Mouse (Mus musculus) liver, adult 2 months (tissue): Measurements from ENCODE around the gene Cx3cl1. TPM values are rescaled to one million over a fixed set of nuclear protein-coding genes. Genes with fewer than 3 reads are reported as not detected.

Source experiments
- DNase-seq: peaks from one replicate; pipeline ENCODE4 v3.0.0-alpha.2; 2011; ENCODE audit warnings: low read depth, low spot score; ENCODE audit errors: extremely low read depth
- H3K27ac ChIP-seq: fragments of 200-500 bp; replicated peaks from 2 replicates; pipeline ENCODE4 v1.5.1; 2012; ENCODE audit warnings: low read depth, mild to moderate bottlenecking, control low read depth, inconsistent platforms, low read length; ENCODE audit not compliant: insufficient read depth
- H3K27me3 ChIP-seq: fragments of 200-500 bp; 2 replicates; pipeline ENCODE4 v1.6.1; 2012; ENCODE audit warnings: mild to moderate bottlenecking, moderate library complexity, low read length, inconsistent platforms; ENCODE audit not compliant: control insufficient read depth, insufficient read depth
- H3K36me3 ChIP-seq: fragments of 200-500 bp; 2 replicates; pipeline ENCODE4 v1.6.1; 2012; ENCODE audit warnings: low read length, inconsistent platforms; ENCODE audit not compliant: control insufficient read depth, insufficient read depth
- H3K4me1 ChIP-seq: fragments of 200-500 bp; 2 replicates; pipeline ENCODE4 v1.6.1; 2011; ENCODE audit warnings: low read length; ENCODE audit not compliant: control insufficient read depth, insufficient read depth
- H3K4me3 ChIP-seq: fragments of 200-500 bp; 2 replicates; pipeline ENCODE4 v1.5.1; 2011; ENCODE audit warnings: low read depth, mild to moderate bottlenecking, control low read depth, low read length, moderate library complexity; ENCODE audit not compliant: insufficient read depth
- H3K79me2 ChIP-seq: fragments of 200-500 bp; 2 replicates; pipeline ENCODE4 v1.6.1; 2012; ENCODE audit warnings: inconsistent platforms, mild to moderate bottlenecking, low read length, moderate library complexity; ENCODE audit not compliant: control insufficient read depth, insufficient read depth
- H3K9ac ChIP-seq: fragments of 200-500 bp; 2 replicates; pipeline ENCODE4 v1.6.1; 2012; ENCODE audit warnings: low read depth, mild to moderate bottlenecking, control low read depth, inconsistent platforms, low read length
- CTCF ChIP-seq: fragments of 200-500 bp; IDR thresholded peaks from 2 replicates; pipeline ENCODE4 v1.5.1; 2011; ENCODE audit warnings: low read depth, low read length, control low read depth
- POLR2A ChIP-seq: fragments of 200-500 bp; IDR thresholded peaks from 2 replicates; pipeline ENCODE4 v1.6.1; 2011; ENCODE audit warnings: low read length, control low read depth; ENCODE audit not compliant: insufficient read depth; ENCODE audit errors: extremely low read depth
- WGBS: fragments of 180-500 bp; shearing (Covaris S2); methylation state at CpG from one replicate; pipeline ENCODE4 v1.1.7; 2018; 5-methylcytosine and 5-hydroxymethylcytosine counted together
- polyA plus RNA-seq: library from polyadenylated mRNA; depleted of rRNA; stranded (reverse); fragments of >200 nt; gene quantifications from 2 replicates; pipeline ENCODE4 v1.2.3, GENCODE M21; 2012
- total RNA-seq: library from RNA; depleted of rRNA; stranded (reverse); fragments of >200 nt; gene quantifications from 2 replicates; pipeline ENCODE4 v1.2.3, GENCODE M21; 2014

The Cx3cl1 gene
- total and polyA plus RNA-seq, 2 experiments: 0.55 to 1.1 TPM

DNA sequence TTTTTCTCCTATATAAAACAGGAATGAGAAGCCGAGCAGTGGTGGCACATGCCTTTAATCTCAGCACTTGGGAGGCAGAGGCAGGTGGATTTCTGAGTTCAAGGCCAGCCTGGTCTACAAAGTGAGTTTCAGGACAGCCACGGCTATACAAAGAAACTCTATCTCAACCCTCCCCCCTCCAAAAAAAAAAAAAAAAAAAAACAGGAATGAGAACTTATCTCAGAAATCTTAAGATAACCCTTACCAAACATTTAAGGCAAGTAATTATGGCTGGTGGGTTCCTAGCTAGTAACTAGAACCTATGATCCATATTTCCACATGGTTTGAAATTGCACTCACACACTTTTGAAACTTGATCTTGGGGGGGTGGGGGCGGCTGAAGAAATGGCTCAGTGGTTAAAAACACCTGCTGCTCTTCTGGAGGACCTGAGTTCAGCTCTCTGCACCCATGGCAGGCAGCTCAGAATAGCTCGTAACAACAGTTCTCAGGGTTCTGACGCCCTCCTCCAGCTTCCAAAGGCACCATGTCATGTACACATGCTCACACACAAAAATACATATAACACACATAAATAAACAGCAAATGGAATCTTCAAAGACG lies 14.3 kb downstream of the Cx3cl1 start:
- 71% methylated on average over 6 of the region's 6 CpGs for WGBS
- no peaks in the 10 kb centered on the region for H3K36me3 ChIP-seq
- no peak for DNase-seq
- H3K4me1 ChIP-seq: no peaks in the 10 kb centered on the region
- H3K4me3 ChIP-seq: no peak overlapping the region
- no peak overlapping the region for H3K9ac ChIP-seq
- H3K27me3 ChIP-seq: no peaks in the 10 kb centered on the region
- H3K27ac ChIP-seq: no peak overlapping the region
- TF ChIP-seq POLR2A (no peak), CTCF (no peak)
- no peaks in the 10 kb centered on the region for H3K79me2 ChIP-seq

DNA sequence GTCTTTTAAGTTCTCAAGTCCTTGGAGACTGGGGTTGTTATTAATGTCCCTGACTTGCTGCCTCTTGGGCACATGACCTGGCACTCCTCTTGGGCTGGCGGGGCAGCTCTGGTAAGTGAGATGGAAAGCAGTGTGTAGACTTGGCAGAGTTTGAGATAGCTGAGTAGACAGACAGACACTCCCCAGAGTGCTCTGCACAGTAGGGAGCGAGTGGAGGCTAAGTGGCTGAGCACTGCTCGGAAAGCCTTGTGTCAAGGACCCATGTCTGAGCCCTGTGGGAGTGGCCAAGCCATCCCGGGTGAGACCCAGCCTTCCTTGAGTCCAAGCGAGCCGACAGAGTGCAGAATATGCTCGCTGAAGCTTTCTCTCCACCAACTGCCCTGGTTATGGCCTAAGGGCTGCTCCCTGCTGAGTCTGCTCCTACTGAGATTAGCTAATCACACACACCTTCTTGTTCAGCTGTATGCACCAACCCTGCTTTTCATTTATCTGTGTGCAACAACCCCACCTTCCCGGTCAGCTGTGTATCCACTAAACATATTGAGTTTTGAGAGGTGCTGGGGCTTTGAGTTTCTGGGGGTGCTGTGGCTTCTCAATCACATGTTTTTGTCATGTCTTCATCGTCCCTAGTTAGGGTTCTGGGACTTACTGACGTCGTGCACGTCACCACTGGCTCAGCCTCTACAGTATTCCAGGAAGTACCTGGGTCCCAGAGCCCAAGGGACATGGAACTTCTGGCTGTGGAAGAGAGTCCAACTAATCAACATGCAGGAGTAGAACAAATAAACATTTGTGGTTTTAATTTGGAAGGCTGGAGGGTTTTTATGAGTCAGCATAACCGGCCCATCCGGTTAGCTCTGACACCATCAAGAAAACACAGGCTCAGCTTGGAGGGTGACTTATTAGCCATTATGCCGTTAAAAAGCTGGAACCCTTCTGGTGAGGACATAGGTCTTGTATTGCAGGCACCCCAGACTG lies 16.0 kb downstream of the Cx3cl1 start:
- Histone ChIP-seq H3K27ac (no peak overlapping the region), H3K27me3 (no peaks in the 10 kb centered on the region), H3K36me3 (no peaks in the 10 kb centered on the region), H3K4me1 (no peaks in the 10 kb centered on the region), H3K79me2 (no peaks in the 10 kb centered on the region), H3K9ac (no peak overlapping the region), H3K4me3 (no peak overlapping the region)
- 76% methylated on average over 15 of the region's 15 CpGs for WGBS
- peak; percentile 48 for DNase-seq
- no peak for TF ChIP-seq CTCF
- no peak for TF ChIP-seq POLR2A

DNA sequence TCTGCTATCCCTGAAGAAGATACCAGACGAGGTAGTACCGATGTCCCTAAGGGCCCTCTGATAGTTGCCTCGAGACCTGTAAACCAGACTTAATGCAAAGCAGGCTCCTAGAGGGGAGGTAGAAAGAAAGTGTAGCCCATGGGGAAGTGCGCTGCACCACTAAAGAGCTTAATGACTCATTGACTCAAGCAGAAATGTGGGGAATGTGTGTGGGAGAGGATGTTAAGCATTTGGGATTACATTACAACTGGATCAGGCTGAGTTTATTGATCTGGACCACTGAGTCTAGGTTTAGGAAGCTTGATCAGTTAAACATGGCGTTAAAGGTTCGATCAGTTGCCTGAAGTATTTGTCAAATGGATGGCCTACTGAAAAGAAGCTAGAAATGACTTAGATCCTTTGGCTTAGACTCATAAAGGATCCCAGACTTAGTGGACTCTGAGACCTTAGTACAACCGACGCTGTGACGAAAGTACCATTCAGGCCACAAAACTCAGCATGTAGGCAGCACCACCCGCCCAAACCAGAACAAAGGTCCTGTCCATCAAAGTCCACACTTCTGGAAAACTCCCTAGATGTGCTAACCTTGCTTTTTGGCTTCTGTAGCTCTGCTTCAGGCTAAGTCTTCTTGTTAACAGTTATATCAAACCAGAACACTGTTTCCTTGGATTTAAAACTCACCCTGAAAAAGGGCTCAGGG lies 17.6 kb downstream of the Cx3cl1 start:
- no peaks in the 10 kb centered on the region for H3K79me2 ChIP-seq
- H3K36me3 ChIP-seq: no peaks in the 10 kb centered on the region
- no peak overlapping the region for H3K4me3 ChIP-seq
- H3K9ac ChIP-seq: no peak overlapping the region
- DNase-seq: peak; percentile 85
- no peak overlapping the region for H3K27ac ChIP-seq
- TF ChIP-seq POLR2A (no peak), CTCF (no peak)
- no peaks in the 10 kb centered on the region for H3K4me1 ChIP-seq
- WGBS: 71% methylated on average over 10 of the region's 10 CpGs
- no peaks in the 10 kb centered on the region for H3K27me3 ChIP-seq

DNA sequence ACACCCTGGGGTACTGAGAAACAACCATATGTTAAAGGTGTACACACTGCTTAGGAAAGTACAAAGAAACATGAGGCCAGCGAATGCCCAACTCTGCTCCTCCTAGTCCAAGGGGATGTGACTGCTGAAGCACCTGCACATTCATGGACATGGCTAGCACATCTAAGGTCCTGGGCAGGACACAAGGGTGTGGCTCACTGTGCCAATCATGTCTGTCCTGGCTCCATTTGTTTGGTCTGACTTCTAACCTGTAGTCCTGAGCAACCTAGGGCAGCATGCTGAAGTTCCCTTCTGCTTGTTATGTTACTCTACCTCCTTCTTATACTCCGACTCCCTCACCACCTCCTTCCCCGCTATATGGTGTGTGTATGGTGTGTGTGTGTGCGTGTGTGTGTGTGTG lies 22.6 kb downstream of the Cx3cl1 start:
- Histone ChIP-seq H3K36me3 (no peaks in the 10 kb centered on the region), H3K79me2 (no peaks in the 10 kb centered on the region), H3K27ac (no peak overlapping the region), H3K9ac (no peak overlapping the region), H3K4me1 (no peaks in the 10 kb centered on the region), H3K4me3 (no peak overlapping the region), H3K27me3 (no peaks in the 10 kb centered on the region)
- no peak for DNase-seq
- WGBS: 95% methylated on average over 4 of the region's 4 CpGs
- no peak for TF ChIP-seq POLR2A
- no peak for TF ChIP-seq CTCF

DNA sequence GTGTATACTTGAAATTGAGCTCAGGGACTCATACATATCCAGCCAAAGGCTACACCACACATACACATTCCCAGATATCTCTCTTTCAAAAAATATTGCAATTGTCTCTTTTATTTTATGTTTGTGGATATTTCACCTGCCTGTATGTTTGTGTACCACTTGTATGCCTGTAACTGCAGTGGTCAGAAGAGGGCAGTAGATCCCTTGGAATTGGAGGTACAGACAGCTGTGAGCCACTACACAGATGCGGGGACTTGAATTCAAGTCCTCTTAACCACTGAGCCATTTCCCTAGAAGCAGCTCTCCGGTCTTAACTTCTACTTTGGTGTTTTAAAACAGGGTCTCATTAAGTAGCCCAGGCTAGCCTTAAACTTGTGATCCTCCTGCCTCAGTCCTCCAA lies 23.0 kb downstream of the Cx3cl1 start:
- H3K27me3 ChIP-seq: no peaks in the 10 kb centered on the region
- no peak for DNase-seq
- H3K36me3 ChIP-seq: no peaks in the 10 kb centered on the region
- H3K27ac ChIP-seq: no peak overlapping the region
- no peak for TF ChIP-seq CTCF
- no peak for TF ChIP-seq POLR2A
- WGBS: 92% methylated on average over 2 of the region's 2 CpGs
- no peaks in the 10 kb centered on the region for H3K4me1 ChIP-seq
- H3K4me3 ChIP-seq: no peak overlapping the region
- no peak overlapping the region for H3K9ac ChIP-seq
- no peaks in the 10 kb centered on the region for H3K79me2 ChIP-seq
